In the genomic region with DNA sequence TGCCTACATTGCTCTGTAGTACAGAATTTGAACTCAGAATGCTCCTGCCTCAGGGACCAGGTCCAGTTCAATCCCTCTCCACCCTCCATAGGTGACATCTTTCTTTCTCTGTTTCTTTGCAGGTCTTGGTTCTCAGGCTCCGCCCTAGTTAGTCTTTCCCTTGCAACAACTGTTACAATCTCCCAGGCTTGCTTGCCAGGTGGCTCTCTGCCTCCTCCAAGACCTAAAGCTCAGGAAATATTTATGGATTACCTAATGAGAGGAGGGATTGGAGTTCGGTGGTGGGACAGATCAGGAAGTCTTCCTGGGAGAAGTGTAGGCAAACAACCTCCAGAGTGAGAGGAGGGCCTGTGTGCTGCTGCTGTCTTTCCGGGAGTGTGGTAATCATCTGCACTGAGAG, we compare ENCODE assay signal across 23 mouse cellular contexts. TPM values are rescaled to one million over a fixed set of nuclear protein-coding genes. Genes with fewer than 3 reads are reported as not detected.
"Had no signal": no experiment of that assay in that cellular context is flagged by ENCODE, and none has a peak within 500 bp of the region (broad histone marks: within the 10 kb centered on the region; RNA-seq: fewer than 3 reads in every experiment).

No protein-coding gene starts in this region.

- H3K27me3 ChIP-seq: liver, embryonic 15.5 days; midbrain, embryonic 12.5 days; neural tube, embryonic 13.5 days; neural tube, embryonic 15.5 days had no signal

- DNase-seq: liver, postnatal 0 days; lung, adult 2 months; lung, postnatal 10 days; midbrain, embryonic 14.5 days; retina, postnatal 1 day; right cerebral cortex, adult 18-20 months; right cerebral cortex, postnatal 25 days; right cerebral cortex, postnatal 4 days; spleen, adult 18-20 months; thymus, adult 18-20 months; thymus, postnatal 14 days; thymus, postnatal 36 days had no signal

- ATAC-seq: liver, postnatal 0 days; midbrain, embryonic 16.5 days had no signal

- H3K9me3 ChIP-seq: liver, embryonic 15.5 days; lung, embryonic 15.5 days; midbrain, embryonic 10.5 days; midbrain, embryonic 12.5 days; neural tube, embryonic 13.5 days; neural tube, embryonic 15.5 days had no signal

- H3K4me1 ChIP-seq: liver, embryonic 15.5 days; lung, embryonic 15.5 days; midbrain, embryonic 10.5 days had no signal

- H3K36me3 ChIP-seq: liver, embryonic 15.5 days; lung, embryonic 15.5 days; midbrain, embryonic 10.5 days; midbrain, embryonic 12.5 days; neural tube, embryonic 13.5 days; neural tube, embryonic 15.5 days had no signal

- H3K4me3 ChIP-seq: liver, embryonic 15.5 days; lung, embryonic 15.5 days; midbrain, embryonic 10.5 days; midbrain, embryonic 12.5 days; myocyte; neural tube, embryonic 13.5 days; neural tube, embryonic 15.5 days had no signal

- H3K27ac ChIP-seq: liver, embryonic 15.5 days; lung, embryonic 15.5 days; macrophage; midbrain, embryonic 10.5 days; midbrain, embryonic 12.5 days; neural tube, embryonic 13.5 days; neural tube, embryonic 15.5 days had no signal

- H3K9ac ChIP-seq: liver, embryonic 15.5 days; liver, postnatal 0 days; lung, embryonic 15.5 days; midbrain, embryonic 12.5 days; neural tube, embryonic 13.5 days; neural tube, embryonic 15.5 days had no signal

- H3K4me2 ChIP-seq: liver, embryonic 15.5 days; lung, embryonic 15.5 days; midbrain, embryonic 12.5 days; neural tube, embryonic 13.5 days; neural tube, embryonic 15.5 days had no signal

RNA-seq across cellular contexts. Expression of gene Krtdap, which starts 5.0 kb away (rescaled TPM):
- polyA plus RNA-seq: liver, postnatal 0 days; macrophage; midbrain, embryonic 10.5 days; midbrain, embryonic 12.5 days; midbrain, embryonic 14.5 days; midbrain, embryonic 16.5 days; myocyte; neural tube, embryonic 11.5 days; small intestine, adult 2 months had no signal

RNA-seq across cellular contexts. Expression of gene Dmkn, which starts 19.1 kb away (rescaled TPM):
- polyA plus RNA-seq: midbrain, embryonic 10.5 days; myocyte; neural tube, embryonic 11.5 days had no signal

RNA-seq across cellular contexts. Expression of gene Gapdhs, which starts 39.2 kb away (rescaled TPM):
- polyA plus RNA-seq: liver, embryonic 15.5 days; macrophage; small intestine, adult 2 months had no signal

RNA-seq across cellular contexts. Expression of gene Ffar2, which starts 40.9 kb away (rescaled TPM):
- polyA plus RNA-seq: midbrain, embryonic 10.5 days; midbrain, embryonic 12.5 days; midbrain, embryonic 14.5 days; myocyte; neural tube, embryonic 11.5 days had no signal
